Mouse (Mus musculus): ENCODE measurements around the gene Olfr984.

- TF ChIP-seq TAL1 (IDR thresholded peaks at IDR 0.05; ENCODE audit: low read length) (no peak), GATA1 (IDR thresholded peaks at IDR 0.05; ENCODE audit: low read length) (no peak)
Observed at GRCm38 (mm10) chr9:40073529-40073928, 40.5 kb downstream of the Olfr984 start, which contains the start of gene Olfr982.
